Mouse (Mus musculus) kidney, adult 2 months (tissue): ENCODE measurements around the gene Rasip1.

Source experiments
- CTCF ChIP-seq: fragments of 200-500 bp; conservative IDR thresholded peaks from 2 replicates; pipeline ENCODE4 v1.5.1; 2011; ENCODE audit warnings: low read depth, mild to moderate bottlenecking, control low read depth, low read length, moderate library complexity, mixed read lengths; ENCODE audit not compliant: insufficient read depth, insufficient read length
- POLR2A ChIP-seq: fragments of 200-500 bp; IDR thresholded peaks from one replicate; pipeline ENCODE4 v1.6.1; 2011; ENCODE audit warnings: low read depth, low read length, control low read depth

GRCm38 (mm10) chr7:45598960-45599879, 28.1 kb upstream of the Rasip1 start:
- TF ChIP-seq CTCF (no peak), POLR2A (no peak)
